Mouse (Mus musculus) urinary bladder, postnatal 0 days (tissue): Measurements from ENCODE around the gene Npr2. TPM values are rescaled to one million over a fixed set of nuclear protein-coding genes. Genes with fewer than 3 reads are reported as not detected.

Source experiments
- microRNA-seq: library from miRNA; unstranded; fragments of <30 nt; microRNA quantifications from one replicate; pipeline ENCODE4, GENCODE M21; 2016
- polyA plus RNA-seq: library from polyadenylated mRNA; unstranded; fragments of >200 nt; fragmentation: Nextera tagmentation; extraction: Ambion mirVana; gene quantifications from 2 replicates; pipeline ENCODE4 v1.2.1, GENCODE M21; 2015

The Npr2 gene
- 8.3 and 8.5 TPM in 2 replicates for polyA plus RNA-seq

DNA sequence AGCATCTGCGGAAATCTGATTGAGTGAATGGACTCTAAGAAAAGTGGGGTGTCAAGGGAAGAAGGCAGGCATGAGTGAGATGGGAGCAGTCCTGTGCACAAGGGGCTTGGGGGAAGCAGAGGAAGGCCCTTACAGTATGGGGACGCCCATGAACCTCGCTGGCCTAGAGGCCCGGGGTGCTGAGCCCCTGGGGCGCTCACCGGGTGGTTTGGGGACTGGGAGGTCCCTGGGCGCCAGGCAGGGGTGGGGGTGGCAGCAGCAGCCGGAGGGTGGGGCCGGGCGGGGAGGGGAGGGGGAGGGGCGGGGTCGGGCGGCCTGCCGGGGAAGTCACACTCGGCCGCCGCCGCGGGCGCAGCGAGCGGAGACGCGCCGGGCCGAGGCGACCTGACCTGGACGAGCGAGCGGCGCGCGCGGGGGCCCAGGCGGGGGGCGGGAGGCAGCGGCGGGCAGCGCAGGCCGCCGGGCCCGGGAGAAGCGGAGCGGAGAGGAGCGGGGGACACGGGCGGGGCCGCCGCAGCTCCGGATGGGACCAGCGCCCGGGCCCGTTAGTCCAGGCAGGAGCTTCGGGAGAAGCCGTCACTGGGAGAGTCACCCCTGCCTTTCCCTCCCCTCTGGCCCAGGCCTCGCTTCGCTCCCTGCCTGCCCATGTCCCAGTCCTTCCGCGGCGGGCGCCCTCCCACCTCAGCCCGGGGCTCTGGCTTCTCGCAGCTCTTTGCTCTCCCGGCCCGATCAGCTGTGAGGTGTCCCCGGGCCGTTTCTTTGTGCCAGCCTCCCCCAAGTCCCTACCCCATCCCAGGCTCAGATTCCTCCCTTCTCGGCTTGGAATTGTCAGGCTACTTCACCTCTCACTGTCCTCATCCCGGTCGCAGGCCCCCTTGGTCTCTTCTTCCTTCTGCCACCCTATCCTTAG, at the start of gene Npr2:
Gene Npr2, plus strand, starts transcription at position 890 of the 910 bp plus-strand sequence.

DNA sequence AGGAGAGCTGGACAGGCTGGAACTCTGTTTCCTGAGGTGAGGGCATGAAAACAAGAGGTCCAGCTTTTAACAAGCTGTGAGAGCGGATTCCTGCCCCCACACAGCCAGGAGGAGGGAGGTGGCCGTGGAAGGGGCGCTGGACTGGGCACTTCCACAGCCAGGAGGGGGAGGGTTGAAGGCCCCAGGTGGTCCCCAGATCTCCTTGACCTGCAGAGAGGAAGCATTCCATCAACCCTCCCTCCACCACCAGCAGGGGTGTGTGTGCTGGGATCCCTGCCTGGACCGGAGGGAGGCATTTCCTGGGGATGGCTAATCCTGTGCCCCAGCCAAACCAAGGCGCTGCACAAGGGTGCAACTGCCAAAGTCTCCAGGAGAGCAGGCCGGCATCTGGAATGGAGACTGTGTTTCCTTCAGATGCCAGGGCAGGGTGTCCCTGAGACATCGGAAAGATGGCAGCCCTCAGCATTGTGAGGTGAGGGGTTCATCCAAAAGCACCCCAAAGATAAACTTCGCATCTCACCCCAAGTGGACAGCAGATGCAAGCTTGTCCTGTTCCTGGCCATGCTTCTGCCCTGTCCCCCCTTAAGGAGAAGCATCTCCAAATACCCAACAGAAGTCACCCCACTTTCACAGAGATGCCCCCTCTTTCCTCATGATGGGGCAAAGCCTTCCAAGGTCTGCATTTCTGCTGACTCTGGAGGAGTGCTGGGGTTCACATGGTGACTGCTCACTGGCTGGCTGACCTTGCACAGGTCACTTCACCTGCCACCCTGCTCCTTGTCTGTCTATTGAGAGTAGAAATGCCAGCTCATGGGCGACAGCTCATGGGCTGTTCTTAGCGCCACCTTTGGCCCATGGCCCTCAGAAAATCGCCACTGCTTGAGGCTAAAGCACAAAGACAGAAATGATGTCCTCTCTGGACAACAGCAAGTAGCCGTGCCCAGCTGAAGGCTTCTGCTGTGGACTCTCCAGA, 47.0 kb upstream of the Npr2 start, which contains the start of gene Msmp:
Gene Msmp, minus strand, starts transcription at position 51 of the 973 bp plus-strand sequence.

DNA sequence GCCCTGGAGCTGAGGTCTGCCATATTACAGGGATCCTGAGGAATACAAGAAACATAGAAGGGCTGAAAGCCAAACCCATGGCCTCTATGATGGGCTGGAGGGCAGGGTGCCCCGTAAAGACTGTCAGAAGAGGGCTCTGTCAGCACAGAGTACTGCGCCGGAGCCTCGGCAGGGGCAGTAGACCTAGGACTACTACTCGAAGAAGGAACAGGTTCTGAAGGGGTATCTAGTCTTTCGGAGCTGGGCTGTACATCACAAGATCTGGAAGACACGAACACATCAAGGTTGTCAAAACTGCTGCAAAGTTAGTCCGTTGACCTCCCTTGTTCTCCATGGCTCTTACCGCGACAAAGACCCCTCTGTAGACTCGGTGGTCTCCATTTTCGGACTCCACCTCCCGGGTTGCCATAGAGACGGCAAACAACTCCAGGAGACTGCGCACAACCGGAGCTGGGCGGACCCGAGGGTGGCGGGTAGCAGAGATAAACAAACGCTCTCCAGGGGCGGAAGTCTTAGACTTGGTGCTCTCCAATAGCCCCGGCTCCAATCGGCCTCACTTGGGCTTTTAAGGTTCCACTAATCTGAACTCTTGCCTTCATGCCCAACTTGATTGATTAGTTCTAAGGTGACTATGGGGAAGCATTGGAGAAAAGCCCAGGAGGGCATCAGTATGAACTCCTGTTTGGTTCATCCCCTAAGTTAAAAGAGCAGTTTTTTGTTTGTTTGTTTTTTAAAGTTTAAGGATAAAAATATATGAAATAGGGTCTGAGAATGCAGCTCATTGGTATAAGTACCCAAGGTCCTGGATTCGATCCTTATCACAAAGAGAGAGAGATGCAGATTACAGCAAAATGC, 21.7 kb downstream of the Npr2 start, which contains the start of gene Spag8:
Gene Spag8, minus strand, starts transcription at position 434 of the 855 bp plus-strand sequence.

DNA sequence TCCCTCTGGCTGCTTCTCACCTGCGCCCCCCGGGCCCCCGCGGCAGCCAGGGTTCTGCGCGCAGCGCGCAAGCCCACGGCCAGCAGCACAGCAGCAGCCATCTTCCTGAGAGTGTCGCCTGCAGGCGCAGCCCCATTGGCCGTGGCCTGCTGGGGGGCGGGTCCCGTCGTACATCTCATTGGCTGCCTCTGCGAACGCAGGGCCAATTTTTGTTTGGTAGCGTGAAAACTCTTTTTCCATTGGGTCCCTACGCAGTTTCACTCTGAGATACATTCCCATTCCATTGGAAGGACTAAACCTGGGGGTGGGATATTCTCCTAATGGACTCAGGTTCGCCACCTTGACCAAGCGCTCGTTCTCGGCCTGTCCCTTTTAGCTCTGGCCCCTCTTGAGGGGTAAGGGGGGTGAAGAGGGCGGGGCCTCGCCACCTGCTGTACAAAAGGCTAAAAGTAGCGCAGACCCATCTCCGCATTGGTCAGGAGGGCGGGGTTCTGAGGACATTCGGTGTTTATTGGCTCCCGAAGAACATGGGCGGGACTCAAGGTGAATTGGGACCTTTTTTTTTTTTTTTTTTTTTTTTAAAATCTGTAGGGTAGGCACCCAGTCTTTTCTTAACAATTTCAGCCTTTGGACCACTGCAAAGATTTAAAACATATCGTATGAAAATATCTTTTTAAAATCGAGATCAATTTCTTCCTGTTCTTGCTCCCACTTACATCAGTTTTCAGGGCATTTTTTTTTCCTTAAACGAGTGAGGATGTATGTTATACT, 24.8 kb downstream of the Npr2 start, which contains the start of gene Hint2:
Gene Hint2, minus strand, starts transcription at position 128 of the 771 bp plus-strand sequence.

DNA sequence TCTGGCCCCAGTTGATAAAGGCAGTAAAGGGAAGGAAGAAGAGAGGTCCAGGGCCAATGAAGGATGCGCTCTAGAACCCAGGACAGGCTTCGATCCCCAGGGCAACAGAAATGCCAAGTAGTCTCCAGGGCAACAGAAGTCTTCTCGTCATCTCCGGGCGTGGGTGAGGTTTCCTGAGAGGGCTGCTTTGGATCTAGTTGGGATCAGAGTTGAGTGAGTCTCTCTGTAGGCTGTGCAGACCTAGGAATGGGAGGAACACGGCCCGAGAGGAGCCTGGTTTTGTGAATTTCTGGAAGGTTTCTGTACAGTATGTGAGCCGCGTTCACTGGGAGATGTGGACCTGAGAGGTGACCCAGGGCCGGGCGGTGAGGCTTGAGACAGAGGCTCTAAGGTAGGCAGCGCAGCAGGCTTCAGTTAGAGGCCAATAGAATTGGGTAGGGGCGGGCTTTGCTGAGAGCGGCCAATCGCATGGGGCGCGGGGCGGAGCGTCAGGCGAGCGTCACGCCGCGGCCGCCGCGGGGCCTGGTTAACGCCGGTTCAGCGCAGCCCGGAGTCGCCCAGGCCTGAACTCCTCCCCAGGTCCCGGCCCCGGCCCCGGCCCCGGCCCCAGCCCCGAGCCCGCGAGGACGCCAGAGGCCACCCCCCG, 37.2 kb downstream of the Npr2 start, which contains the start of the genes Tmem8b and Fam221b:
Gene Tmem8b, plus strand, starts transcription at position 190 of the 646 bp plus-strand sequence.
Gene Fam221b, minus strand, starts transcription at position 364 of the 646 bp plus-strand sequence.

DNA sequence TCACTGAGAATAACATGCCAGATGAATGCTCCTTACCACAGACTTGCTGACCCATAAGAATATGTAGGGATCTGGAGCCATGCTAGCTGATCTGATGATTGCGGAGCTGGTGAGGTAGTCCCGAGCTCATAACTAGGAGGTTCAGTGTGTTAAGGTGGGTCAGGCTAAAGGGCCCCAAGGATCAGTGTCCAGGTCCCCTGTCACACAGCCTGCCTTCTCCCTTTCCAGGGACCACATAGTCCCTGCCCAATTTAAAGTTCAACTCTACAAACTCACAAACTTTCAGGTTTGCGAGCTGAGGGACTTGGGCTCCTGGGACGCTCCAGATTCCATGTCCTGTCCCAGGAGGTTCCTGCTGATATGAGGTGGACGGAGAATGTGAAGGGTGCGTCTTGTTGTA, 69.0 kb downstream of the Npr2 start, which contains the start of gene Olfr70:
Gene Olfr70, minus strand, starts transcription at position 101 of the 400 bp plus-strand sequence.

Small RNA genes lying within 50 kb of the gene (microRNA-seq; reads per million reads assigned to microRNA genes)
- not detected for gene Gm25262

Other genes with a start within 250 kb of the Npr2 start
- 49.6 and 50.3 TPM in 2 replicates for gene Rusc2, start 250.0 kb upstream of the Npr2 start, polyA plus RNA-seq
- gene Fam166b, start 202.8 kb upstream of the Npr2 start, polyA plus RNA-seq, result 0.27 TPM in 1 of 2 replicates, not detected in the other
- gene Tesk1, start 190.0 kb upstream of the Npr2 start, polyA plus RNA-seq, result 8.8 and 9.1 TPM in 2 replicates
- gene Cd72, start 177.3 kb upstream of the Npr2 start, polyA plus RNA-seq, result 3.1 and 3.8 TPM in 2 replicates
- gene Sit1, start 148.2 kb upstream of the Npr2 start, polyA plus RNA-seq, result not detected in 2 replicates
- 470 and 488 TPM in 2 replicates for gene Ccdc107, start 139.0 kb upstream of the Npr2 start, polyA plus RNA-seq
- gene Arhgef39, start 132.2 kb upstream of the Npr2 start, polyA plus RNA-seq, result 13.1 and 13.4 TPM in 2 replicates
- 3.2 TPM in 2 replicates for gene Car9, start 125.0 kb upstream of the Npr2 start, polyA plus RNA-seq
- 9,877 and 11,778 TPM in 2 replicates for gene Tpm2, start 108.2 kb upstream of the Npr2 start, polyA plus RNA-seq
- 87.8 and 96.0 TPM in 2 replicates for gene Creb3, start 69.6 kb upstream of the Npr2 start, polyA plus RNA-seq
- 176 and 198 TPM in 2 replicates for gene Tln1, start 69.2 kb upstream of the Npr2 start, polyA plus RNA-seq
- gene Rgp1, start 53.2 kb upstream of the Npr2 start, polyA plus RNA-seq, result 12.0 TPM in 2 replicates
- gene Gba2, start 53.1 kb upstream of the Npr2 start, polyA plus RNA-seq, result 6.8 and 7.0 TPM in 2 replicates
- gene Msmp, start 47.4 kb upstream of the Npr2 start, polyA plus RNA-seq, result not detected in 2 replicates
- 0.10 TPM in 1 of 2 replicates, not detected in the other for gene Spag8, start 21.7 kb downstream of the Npr2 start, polyA plus RNA-seq
- 114 and 122 TPM in 2 replicates for gene Hint2, start 24.5 kb downstream of the Npr2 start, polyA plus RNA-seq
- 3.0 and 3.4 TPM in 2 replicates for gene Tmem8b, start 37.0 kb downstream of the Npr2 start, polyA plus RNA-seq
- 1.5 and 2.7 TPM in 2 replicates for gene Fam221b, start 37.2 kb downstream of the Npr2 start, polyA plus RNA-seq
- not detected in 2 replicates for gene Olfr70, start 68.9 kb downstream of the Npr2 start, polyA plus RNA-seq
- gene Olfr71, start 78.3 kb downstream of the Npr2 start, polyA plus RNA-seq, result not detected in 2 replicates
- gene Hrct1, start 95.3 kb downstream of the Npr2 start, polyA plus RNA-seq, result 6.1 and 7.9 TPM in 2 replicates
- gene Spaar, start 98.1 kb downstream of the Npr2 start, polyA plus RNA-seq, result 0.42 and 0.43 TPM in 2 replicates
- not detected in 2 replicates for gene Olfr159, start 139.1 kb downstream of the Npr2 start, polyA plus RNA-seq
- gene Olfr156, start 192.0 kb downstream of the Npr2 start, polyA plus RNA-seq, result not detected in 2 replicates
- gene Olfr157, start 208.3 kb downstream of the Npr2 start, polyA plus RNA-seq, result not detected in 2 replicates
- gene Olfr155, start 219.6 kb downstream of the Npr2 start, polyA plus RNA-seq, result not detected in 2 replicates
- gene Reck, start 243.6 kb downstream of the Npr2 start, polyA plus RNA-seq, result 11.2 and 15.7 TPM in 2 replicates